Mouse (Mus musculus) cerebellum, postnatal 4 days (tissue): ENCODE measurements around the gene Tmco1.
"Not testable (repeated sequence)": the region's sequence is repeated elsewhere in the genome, so short reads cannot be mapped to it uniquely, and the experiment has no call there.

Experiments used
- DNase-seq, 2 experiments: peaks; one replicate each; pipeline ENCODE4 v3.0.0; 2022; ENCODE audit warnings: low spot score in 2 of 2, mixed read lengths in 1 of 2

Tmco1 gene

DNA sequence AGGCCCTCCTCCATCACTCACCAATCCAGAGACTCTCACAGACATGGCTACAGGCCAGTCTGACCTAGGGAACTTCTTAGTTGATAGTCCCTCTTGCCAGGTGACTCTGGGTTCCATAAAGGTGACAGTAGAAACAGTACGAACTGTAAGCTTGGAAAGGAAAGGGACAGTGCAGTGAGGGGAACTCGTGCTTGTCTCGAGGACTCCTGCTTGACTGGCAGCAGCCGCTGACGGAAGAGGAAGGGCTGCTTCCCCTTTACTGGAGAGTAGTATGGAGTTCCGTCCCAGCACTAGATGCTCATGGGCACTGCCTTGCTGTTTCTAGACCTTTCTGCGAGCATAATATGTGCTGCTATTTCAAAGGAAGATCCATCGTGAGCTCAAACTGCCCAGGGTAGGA is 22.9 kb downstream of the Tmco1 start:
- DNase-seq, result no peak

DNA sequence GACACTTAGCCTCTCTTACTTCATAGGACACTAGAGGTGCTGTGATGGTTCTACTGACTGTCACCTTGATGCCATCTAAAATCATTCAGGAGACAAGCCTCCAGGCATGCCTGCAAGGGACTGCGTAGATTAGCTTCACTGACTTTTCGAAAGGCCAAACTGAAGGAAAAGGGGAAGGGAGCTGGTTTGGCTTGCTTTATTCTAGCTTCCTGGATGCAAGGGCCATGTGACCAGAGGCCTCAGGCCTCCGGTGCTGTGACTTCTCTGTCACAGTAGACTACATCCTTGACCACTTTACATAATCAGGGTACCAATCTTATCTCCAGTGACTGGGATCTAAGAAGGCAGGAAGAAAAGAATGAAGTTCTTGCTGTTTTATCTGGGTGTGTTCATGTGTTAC is 28.2 kb downstream of the Tmco1 start:
- DNase-seq, result no peak

DNA sequence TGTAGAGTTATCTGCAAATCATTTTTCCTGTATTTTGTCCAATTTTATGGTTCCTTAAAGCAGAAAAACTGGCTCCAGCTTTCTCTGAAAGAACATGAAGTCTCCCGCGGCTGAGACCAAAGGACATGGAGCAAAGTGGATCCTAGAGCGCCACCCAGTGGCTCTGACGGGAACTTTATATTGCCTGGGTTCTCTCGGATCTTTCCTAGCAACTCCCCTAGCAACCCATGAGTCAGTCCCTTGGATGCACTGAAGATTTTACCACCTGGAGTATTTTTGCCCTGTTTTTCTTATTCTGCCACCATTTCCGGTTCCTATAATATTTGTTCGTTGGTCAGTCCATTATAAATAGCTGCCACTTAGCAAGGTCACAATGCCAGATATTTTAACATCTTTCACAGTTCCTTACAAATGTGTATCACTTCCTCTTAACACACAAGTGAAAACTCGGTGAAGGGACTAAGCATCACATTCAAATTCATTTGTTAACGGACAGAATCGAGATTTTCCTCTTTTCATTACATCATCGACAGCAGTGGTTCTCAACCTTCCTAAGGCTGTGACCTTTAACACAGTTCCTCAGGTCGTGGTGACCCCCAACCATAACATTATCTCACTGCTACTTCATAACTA is 29.4 kb downstream of the Tmco1 start:
- peak; percentile 77 to 91 for DNase-seq

DNA sequence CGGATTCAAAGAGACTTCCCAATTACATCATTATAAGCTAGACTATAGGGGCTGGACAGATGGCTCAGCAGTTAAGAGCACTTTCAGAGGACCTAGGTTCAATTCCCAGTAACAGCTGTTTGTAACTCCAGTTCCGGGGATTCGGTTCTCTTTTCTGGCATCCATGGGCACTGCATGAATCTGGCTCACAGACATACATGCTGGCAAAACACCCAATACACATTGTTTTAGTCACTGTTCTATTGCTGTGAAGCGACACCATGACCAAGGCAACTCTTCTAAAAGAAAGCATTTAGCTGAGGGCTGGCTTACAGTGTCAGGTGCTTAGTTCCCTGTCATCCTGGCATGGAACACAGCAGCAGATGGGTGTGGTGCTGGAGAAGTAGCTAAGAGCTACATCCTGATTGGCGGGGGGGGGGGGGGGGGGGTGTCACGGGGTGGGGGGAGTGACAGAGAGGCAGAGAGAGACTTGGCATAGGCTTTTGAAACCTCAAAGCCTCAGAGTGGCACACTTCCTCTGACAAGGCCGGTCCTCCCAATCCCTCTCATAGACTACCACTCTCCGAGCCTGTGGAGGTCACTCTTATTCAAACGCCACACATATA is 31.1 kb downstream of the Tmco1 start:
- DNase-seq, result no peak

DNA sequence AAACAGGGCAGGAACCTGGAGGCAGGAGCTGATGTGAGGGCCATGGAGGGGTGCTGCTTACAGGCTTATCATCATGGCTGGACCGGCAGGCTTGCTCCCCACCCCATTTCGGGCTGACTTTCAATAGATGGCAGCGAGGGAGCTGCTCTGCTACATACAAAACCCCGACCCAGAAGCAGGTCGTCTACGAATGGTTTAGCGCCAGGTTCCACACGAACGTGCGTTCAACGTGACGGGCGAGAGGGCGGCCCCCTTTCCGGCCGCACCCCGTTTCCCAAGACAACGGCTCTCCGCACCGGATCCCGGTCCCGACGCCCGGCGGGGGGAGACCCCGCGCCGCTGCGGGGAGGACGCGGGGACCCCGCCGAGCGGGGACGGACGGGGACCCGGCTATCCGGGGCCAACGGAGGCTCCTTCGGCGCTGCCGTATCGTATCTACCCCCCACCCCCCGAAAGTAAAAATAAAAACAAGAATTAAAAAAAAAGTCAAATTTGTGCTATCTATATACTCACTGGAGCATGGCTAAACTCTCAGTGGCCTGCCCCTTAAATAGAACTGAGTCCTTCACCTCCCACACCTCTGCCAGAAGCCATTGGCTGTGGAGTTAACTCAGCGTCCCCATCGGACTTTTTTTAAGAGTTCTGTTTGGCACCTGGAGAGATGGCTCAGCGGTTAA is 32.1 kb downstream of the Tmco1 start:
- DNase-seq, result no peak

DNA sequence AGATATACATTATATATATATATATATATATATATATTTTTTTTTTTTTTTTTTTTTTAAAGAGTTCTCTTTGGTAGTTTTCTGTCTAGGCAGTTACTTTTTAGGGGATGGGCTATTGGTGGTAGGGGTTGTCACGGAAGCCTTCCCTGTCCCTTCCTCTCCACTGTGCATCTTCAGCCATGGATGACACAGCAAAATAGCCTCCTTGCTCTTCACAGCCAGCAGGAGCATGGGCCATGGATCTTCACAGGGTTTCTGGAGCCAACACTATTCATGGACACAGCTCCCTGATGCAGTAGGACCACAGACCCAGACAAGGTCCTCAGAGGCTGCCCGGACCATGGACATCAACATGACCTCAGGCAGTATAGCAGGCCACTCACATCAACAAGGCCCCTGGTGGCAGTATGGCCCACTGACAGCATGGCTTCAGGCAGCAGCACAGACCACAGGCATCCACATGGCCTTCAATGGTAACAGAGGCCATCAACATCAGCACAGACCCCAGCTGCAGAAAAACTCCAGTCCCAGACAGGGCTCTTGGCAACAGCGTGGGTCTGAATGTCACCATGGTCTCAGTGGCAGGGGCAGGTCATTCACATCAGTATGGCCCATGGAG is 32.8 kb downstream of the Tmco1 start:
- DNase-seq, result no peak

DNA sequence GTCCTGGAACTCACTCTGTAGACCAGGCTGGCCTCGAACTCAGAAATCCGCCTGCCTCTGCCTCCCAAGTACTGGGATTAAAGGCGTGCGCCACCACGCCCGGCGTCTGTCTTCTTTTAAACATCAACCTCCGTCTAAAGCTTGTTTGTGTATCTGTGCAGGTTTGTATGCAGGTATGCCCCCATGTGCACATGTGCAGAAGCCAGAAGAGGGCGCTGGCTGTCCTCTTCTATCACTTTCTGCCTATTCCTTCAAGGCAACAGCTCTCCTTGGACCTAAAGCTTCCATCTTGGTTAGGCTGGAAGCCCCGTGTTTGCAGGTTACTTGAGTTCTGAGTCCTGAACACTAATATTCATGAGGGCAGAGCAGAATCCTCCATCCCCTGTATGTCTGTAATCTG is 34.7 kb downstream of the Tmco1 start:
- no peak for DNase-seq

DNA sequence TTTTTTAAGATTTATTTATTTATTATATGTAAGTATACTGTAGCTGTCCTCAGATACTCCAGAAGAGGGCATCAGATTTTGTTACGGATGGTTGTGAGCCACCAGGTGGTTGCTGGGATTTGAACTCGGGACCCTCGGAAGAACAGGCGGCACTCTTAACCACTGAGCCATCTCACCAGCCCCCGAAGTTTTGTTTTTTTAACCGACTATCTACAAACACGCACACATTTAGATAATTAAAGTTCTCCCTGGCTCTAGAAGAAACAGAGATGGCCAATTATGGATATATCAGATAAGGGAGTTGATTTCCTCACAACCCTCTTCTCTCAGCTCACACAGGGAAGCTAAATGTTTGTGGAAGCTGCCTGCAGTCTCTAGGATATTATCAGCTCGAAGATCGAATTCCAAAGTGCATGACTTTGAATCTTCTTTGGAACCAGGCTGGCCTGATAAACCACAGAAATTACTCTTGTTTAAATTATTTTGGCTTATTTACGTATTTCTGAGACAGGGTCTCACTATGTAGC is 37.9 kb downstream of the Tmco1 start:
- DNase-seq, result not testable (repeated sequence)

DNA sequence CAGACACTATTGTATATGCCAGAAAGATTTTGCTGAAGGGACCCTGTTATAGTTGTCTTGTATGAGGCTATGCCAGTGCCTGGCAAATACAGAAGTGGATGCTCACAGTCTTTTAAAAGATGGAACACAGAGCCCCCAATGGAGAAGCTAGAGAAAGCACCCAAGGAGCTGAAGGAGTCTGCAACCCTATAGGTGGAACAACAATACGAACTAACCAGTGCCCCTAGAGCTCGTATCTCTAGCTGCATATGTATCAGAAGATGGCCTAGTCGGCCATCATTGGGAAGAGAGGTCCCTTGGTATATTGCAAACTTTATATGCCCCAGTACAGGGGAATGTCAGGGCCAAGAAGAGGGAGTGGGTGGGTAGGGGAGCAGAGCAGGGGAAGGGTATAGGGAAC is 41.0 kb downstream of the Tmco1 start:
- not testable (repeated sequence) for DNase-seq

DNA sequence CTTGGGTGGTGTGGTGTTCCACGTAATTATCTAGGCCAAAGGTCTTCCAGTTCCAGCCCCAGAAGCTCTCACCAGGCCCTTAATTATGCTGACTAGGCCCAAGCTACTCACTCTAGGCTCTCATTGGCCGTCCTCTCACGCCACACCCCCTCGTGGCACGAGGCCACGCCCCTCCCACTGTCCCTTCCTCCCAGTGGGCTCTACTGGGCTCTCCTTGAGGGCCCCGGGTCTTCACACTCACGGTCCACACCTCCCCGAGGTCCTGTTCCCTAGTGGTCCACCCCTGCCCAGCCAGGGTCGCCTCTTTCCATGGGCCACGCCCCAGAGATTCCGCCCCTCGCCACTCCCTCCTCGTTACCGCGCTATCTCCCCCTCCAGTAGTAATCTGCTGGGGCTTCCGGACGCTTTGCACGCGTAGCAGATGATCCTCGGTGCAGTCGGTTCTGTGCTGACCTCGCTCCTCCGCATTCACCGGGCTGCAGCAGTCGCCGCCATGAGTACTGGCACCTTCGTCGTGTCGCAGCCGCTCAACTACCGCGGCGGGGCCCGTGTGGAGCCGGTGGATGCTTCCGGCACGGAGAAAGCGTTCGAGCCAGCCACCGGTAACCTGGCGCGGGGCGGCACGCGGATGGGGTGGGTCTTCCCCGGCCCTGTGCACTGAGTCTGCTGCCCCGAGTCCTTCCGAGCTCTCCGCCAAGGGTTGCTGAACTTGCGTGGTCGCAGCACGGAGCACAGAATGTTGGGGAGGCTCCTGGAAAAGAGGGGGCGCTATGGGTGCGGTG is 41.8 kb downstream of the Tmco1 start, which contains the start of gene Aldh9a1:
TSS of gene Aldh9a1 (plus strand) at position 177 of the 782 bp plus-strand sequence.
- peak; percentile 80 to 90 for DNase-seq

DNA sequence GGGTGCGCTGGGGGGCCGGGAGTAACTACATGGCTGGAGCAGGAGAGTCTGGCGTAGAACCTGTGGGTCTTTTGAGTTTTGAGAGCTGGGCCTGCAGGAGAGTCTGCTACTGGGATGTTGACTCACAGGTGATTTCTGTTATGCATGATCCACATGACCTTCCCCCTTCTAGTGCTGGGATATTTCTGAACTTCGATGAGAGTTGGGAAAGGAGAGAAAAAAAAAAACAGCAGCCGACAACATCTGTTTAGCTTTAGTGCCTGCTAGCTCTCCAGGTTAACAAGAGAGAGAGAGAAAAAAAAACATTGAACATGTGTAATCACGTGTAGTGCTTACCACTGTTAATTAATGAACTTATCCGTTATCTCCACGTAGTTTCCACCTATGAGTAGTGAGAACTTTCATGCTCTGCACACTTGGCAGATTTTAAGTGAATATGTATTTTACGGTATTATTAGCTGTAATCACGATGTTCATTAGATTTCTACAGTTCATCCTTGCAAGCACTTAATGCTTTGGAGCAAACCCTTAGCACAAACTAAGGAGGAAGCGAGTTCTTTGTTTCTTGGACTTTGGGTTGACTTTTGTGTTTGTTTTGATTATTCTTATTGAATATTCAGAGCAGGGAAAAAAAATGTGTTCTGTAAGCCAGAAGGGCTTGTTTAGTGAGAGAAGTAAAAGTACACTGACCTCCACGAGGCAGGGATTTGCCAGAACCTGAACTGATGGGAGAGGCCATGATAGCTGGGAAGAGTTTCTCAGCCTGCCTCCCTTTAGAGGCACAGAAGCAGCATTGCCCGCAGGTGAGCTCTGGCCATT is 42.6 kb downstream of the Tmco1 start:
- DNase-seq, result no peak

DNA sequence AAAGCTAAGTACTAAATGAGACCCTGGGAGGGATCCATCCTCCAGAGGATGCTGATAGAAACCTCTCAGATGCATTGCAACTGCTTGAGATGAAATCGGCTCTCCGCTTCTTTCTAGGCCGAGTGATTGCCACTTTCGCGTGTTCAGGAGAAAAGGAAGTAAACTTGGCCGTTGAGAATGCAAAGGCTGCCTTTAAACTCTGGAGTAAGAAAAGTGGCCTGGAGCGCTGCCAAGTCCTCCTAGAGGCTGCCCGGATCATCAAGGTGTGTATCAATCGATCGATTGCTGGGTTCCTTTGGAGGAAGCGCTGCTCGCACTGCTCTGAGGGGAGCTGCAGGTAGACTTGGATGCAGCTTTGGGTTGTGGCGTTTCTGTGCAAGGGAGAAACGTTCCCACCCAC is 44.2 kb downstream of the Tmco1 start:
- no peak for DNase-seq

DNA sequence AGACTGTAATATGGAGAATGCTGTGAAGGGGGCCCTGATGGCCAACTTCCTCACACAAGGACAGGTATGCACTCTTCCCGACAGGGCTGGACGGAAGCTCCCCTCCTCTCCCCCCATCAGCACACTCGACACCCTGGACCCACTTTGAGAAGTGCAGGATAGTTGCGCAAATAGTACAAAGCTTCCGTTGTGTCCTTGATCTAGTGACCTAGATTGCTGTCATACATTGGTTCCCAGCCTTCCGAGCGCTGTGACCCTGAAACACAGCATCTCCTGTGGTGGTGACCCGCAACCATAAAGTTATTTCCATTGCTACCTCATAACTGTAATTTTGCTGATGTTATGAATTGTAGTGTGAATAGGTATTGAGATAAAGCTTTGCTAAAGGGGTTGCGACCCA is 49.2 kb downstream of the Tmco1 start:
- no peak for DNase-seq

DNA sequence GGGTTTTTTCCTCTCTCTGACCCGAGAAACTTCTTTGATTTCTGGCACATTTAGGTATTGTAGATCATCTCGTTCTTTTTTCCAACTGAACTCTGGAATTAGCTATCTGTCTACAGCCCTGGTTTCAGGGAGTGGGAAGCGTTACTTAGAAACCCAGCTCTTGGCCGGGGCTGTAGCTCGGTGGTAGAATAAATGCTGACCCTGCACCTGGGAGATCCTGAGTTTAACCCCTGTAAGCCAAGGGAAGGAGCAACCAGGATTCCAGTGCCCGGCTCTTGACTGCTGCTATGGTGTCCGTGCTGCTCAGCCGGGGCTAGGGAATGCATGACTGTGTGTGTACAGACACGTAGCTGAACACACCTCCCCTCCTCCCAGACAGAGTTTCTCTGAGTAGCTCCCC is 50.6 kb downstream of the Tmco1 start:
- no peak for DNase-seq

DNA sequence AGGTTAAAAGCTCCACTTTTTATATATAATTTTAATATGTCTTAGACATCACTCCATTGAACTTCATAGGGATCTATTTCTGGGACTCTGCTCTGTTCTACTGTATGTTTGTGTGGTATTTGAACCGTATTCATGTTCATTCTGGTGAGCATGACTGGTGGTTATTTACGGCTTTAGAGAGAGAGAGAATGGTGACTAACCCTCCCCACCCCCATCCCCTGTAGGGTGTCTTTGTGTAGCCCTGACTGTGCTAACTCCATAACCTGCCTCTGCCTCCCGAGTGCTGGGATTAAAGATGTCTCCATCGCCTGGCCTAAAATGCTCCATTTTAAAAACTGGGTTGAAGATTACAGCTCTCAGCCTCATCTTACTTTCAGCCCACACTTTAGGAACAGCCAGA is 52.1 kb downstream of the Tmco1 start:
- DNase-seq, result no peak

DNA sequence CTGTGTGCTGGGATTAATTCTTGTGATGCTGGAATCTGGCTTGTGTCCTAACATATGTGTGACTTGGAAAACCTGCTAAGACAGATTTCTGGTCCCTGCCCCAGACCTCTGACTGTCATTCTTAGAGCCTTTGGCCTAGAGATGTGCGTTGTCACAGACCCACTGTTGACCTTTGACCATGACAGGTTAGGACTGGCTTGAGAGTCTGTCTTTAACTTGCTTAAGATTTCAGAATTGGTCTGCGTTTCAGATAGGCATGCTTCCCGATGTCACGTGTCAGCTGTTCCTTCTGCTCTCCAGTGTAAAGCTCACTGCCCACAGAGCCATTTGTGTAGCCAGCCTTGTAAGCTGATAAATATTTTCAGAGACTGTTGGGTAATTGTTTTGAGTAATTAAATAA is 54.6 kb downstream of the Tmco1 start:
- no peak for DNase-seq

DNA sequence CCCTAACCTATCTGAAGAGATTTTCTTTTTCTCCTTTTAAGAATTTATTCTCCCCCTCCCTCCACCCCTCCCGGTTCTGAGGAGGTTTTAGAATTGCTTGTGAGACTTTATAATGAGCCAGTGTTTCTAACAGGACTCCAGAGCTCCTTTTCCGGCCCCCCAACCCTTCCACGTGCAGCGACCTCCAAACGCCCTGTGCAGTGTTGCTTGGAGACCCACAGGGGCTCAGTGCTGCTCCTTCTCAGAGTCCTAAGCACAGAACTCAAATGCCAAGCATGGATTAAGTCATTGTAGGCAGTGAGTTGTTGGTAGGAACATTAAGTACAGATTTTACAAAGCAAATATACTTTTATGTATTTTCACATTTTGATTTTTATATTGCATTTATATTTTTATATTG is 55.1 kb downstream of the Tmco1 start:
- DNase-seq, result no peak

DNA sequence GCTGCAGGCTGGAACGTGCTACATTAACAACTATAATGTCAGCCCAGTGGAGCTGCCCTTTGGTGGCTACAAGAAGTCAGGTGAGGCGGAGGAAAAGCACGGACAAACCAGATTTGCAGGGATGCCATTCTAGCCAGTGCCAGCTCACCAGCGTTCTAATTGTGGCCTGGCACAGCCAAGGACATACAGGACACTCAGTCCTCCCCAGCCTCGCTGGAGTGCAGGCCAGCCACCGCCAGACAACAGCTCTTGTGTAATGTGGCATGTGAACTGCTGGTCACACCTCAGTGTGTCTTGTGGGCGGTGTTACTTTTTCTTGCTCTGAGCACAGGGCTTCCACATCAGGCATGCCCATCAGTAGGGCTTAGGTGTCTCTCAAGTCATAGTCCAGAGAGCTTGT is 57.6 kb downstream of the Tmco1 start:
- DNase-seq, result no peak

DNA sequence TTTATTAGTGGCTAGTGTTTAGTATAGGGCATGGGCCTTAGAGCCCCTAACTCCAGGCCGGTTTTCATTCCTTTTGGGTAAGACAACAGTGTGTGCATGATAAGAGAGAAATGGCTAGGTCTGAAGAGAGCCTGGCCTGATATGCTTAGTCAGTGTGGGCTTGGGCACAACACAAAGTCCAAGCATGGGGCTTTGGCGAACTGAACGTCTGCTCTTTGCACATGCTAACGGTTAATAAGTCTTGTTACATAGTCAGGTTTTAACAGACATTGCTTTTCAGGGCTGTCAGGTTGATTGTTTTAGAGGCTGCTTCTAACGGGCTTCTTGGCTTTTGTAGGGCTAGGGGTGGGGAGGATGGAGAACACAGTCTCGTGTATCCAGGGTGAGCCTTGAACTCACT is 58.4 kb downstream of the Tmco1 start:
- DNase-seq, result no peak

DNA sequence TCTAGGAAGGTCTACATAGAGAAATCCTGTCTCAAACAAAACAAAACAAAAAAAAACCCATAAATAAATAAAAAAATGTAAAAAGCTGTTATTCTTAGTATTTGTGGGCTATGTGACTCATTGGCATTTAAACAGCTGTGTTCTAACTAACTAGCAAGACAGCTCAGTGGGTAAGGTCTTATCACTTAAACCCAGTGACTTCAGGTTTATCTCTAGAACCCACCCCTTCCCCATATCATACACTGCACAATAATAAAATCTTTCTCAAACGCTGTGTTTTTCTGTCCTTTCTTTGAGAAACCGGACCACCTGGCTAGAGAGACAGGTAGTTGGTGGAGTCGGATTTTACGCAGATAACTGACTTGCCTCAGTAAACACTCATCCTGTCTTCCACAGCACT is 59.8 kb downstream of the Tmco1 start:
- no peak for DNase-seq

DNA sequence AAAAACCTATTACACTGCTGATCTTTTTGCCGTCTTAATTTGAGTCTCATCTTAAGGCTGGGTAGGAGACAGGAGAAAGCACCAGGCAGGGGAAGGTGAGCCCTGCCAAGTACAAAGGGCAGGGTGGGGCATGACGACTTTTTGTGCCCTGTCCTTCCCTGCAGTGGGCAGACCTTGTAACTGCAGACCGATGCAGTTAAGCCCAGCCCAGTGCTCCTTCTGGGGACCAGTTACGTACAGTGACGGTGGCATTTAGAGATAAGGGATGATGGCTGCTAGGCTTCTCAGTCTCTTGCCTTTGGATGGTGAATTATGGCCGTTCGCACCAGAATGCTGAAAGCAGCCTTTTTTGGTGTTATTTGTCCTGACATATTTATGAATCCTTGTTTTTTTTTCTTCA is 60.3 kb downstream of the Tmco1 start:
- DNase-seq, result no peak
